Mouse (Mus musculus) neural tube, embryonic 15.5 days (tissue): ENCODE results near the gene Rhoq. TPM values are rescaled to one million over a fixed set of nuclear protein-coding genes. Genes with fewer than 3 reads are reported as not detected.

Source experiments
- ATAC-seq: fragments of 200-750 bp; cut with Nextera tagmentation; 2 replicates; pipeline ENCODE4 v1.8.0; 2017; ENCODE audit warnings: mild to moderate bottlenecking, moderate TSS enrichment, moderate library complexity; ENCODE audit not compliant: low FRiP score
- H3K27ac ChIP-seq: fragments of 300-500 bp; sonication (generic); replicated peaks from 2 replicates; pipeline ENCODE4 v1.5.1; 2015; ENCODE audit warnings: mild to moderate bottlenecking, inconsistent platforms
- H3K27me3 ChIP-seq: fragments of 300-500 bp; sonication (generic); replicated peaks from 2 replicates; pipeline ENCODE4 v1.6.1; 2015; ENCODE audit warnings: inconsistent platforms
- H3K36me3 ChIP-seq: fragments of 300-500 bp; sonication (generic); 2 replicates; pipeline ENCODE4 v1.6.1; 2015; ENCODE audit warnings: inconsistent platforms
- H3K4me1 ChIP-seq: fragments of 300-500 bp; sonication (generic); 2 replicates; pipeline ENCODE4 v1.6.1; 2015; ENCODE audit warnings: inconsistent platforms
- H3K4me2 ChIP-seq: fragments of 300-500 bp; sonication (generic); 2 replicates; pipeline ENCODE4 v1.6.1; 2015; ENCODE audit warnings: inconsistent platforms, mild to moderate bottlenecking, moderate library complexity
- H3K4me3 ChIP-seq: fragments of 300-500 bp; sonication (generic); replicated peaks from 2 replicates; pipeline ENCODE4 v1.5.1; 2015; ENCODE audit warnings: mild to moderate bottlenecking, inconsistent platforms
- H3K9ac ChIP-seq: fragments of 300-500 bp; sonication (generic); replicated peaks from 2 replicates; pipeline ENCODE4 v1.6.1; 2015; ENCODE audit warnings: mild to moderate bottlenecking, inconsistent platforms
- H3K9me3 ChIP-seq: fragments of 300-500 bp; sonication (generic); replicated peaks from 2 replicates; pipeline ENCODE4 v1.6.1; 2016; ENCODE audit warnings: inconsistent platforms
- WGBS: fragments of 180-500 bp; shearing (Covaris S2); methylation state at CpG from one replicate; pipeline ENCODE4 v1.1.7; 2015; ENCODE audit warnings: mixed read lengths; 5-methylcytosine and 5-hydroxymethylcytosine counted together
- polyA plus RNA-seq: library from polyadenylated mRNA; unstranded; fragments of >200 nt; fragmentation: Nextera tagmentation; extraction: Ambion mirVana; gene quantifications from 2 replicates; pipeline ENCODE4 v1.2.1, GENCODE M21; 2015

The Rhoq gene
- polyA plus RNA-seq, 1 experiment from 2014 or later = 7.8 TPM

- Histone ChIP-seq H3K4me2 (no peak overlapping the region), H3K9ac (no peak overlapping the region), H3K27ac (0 out of 2 replicates have a peak overlapping the region, but pooled peaks have one; percentile 33), H3K4me1 (no peaks in the 10 kb centered on the region), H3K36me3 (peaks cover 11% of the 10 kb centered on the region; the same call in 1 of the 2 replicates), H3K27me3 (no peaks in the 10 kb centered on the region), H3K4me3 (no peak overlapping the region), H3K9me3 (no peaks in the 10 kb centered on the region)
- 73% methylated on average over 13 of the region's 13 CpGs for WGBS
- ATAC-seq = no peak
Measured at GRCm38 (mm10) chr17:87011301-87012019, 48.6 kb downstream of the Rhoq start.

GRCm38 (mm10) chr17:87019692-87020091 lies 56.8 kb downstream of the Rhoq start:
- peaks cover 8% of the 10 kb centered on the region for H3K36me3 ChIP-seq
- ATAC-seq = no peak
- H3K4me1 ChIP-seq = peaks cover 12% of the 10 kb centered on the region
- no peaks in the 10 kb centered on the region for H3K27me3 ChIP-seq
- H3K4me3 ChIP-seq = no peak overlapping the region
- no peak overlapping the region for H3K4me2 ChIP-seq
- no peak overlapping the region for H3K9ac ChIP-seq
- no peak overlapping the region for H3K27ac ChIP-seq
- 96% methylated on average over 5 of the region's 5 CpGs for WGBS
- no peaks in the 10 kb centered on the region for H3K9me3 ChIP-seq

DNA sequence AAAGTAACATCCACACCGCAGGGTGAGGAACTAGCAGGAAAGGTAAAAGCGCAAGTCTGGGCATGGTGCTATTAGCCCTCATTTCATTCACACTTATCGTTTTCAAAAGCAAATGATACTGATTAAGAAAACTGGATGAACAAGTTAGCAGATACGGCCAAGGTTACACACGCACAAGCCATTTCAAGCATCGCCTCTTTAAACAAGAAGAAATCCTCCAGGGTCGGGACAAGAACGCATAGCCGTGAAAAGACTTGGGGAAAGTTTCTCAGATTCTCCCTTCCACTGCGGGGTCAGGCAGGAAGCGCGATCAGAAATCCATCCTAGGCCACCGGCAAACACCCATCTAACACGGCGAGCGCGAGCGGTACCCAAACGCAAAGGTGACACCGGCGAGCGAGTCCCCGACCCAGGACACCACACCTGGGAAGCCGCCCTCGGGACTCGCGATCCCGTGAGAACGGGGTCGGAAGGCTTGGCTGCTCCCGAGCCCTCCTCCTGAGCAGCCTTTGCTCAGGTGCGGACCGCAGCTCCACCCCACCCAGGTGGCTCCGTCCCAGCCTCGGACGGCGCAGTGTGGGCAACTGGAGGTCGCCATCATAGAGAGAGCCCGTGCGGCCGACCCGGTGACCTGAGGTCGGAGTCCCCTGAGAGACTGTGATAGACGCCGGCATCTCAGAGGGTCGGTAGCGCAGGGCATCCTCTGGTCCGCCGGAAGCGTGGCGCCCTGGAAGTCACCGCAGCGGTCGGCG lies 61.8 kb downstream of the Rhoq start:
- H3K9me3 ChIP-seq = no peaks in the 10 kb centered on the region
- ATAC-seq = no peak; the same call in none of the 2 replicates
- no peak overlapping the region for H3K27ac ChIP-seq
- peak overlapping the region; percentile 77 for H3K4me3 ChIP-seq
- peak overlapping the region; percentile 87 for H3K4me2 ChIP-seq
- WGBS = 1% methylated on average over 55 of the region's 55 CpGs
- no peaks in the 10 kb centered on the region for H3K27me3 ChIP-seq
- H3K4me1 ChIP-seq = peaks cover 24% of the 10 kb centered on the region
- H3K36me3 ChIP-seq = peaks cover 10% of the 10 kb centered on the region
- peak overlapping the region; percentile 72 for H3K9ac ChIP-seq

DNA sequence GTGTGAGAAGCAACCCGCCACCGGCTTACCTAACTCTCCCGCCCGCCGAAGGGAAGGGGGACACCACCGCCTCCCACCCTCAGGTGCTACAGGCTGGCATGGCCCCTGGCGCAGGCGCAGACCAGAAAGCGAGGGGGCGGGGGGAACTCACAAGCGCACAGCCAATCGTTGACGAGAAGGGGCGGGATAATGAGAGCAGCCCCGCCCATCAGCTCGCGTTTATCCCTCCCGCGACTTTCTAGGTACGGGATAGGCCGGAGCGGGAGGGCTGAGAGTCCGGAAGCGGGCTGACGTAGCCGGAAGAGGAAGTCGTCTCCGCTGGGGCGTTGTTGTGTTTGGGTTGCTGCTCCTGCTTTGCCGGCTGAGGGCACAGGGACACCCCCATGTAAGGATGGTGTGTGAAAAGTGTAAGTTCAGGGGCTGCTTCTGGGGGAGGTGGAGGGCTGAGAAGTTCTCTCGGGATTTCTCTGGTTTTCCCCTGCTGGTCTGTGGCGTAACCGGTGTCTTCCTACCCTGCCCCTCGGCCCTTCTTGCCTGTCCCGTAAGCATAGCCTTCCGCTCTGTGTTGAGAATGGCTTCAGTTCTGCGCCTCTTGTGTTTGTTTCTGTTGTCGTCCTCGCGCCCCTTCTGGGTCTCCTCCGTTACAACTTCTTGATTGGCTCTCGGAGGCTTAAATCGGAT lies 62.5 kb downstream of the Rhoq start, which contains the start of the genes Pigf and Cript:
Gene Pigf, minus strand, starts transcription at position 138 of the 681 bp plus-strand sequence.
Gene Cript, plus strand, starts transcription at position 282 of the 681 bp plus-strand sequence.
- peaks cover 24% of the 10 kb centered on the region for H3K4me1 ChIP-seq
- H3K36me3 ChIP-seq = peaks cover 9% of the 10 kb centered on the region
- under 1% methylated on average over 43 of the region's 43 CpGs for WGBS
- H3K9me3 ChIP-seq = no peaks in the 10 kb centered on the region
- H3K27me3 ChIP-seq = no peaks in the 10 kb centered on the region
- peak within 1 kb of the TSS; percentile 75 for H3K9ac ChIP-seq
- H3K27ac ChIP-seq = peak within 1 kb of the TSS; percentile 74
- peak within 1 kb of the TSS; percentile 87 for H3K4me2 ChIP-seq
- peak; percentile 99 for ATAC-seq
- H3K4me3 ChIP-seq = peak within 1 kb of the TSS; percentile 77

DNA sequence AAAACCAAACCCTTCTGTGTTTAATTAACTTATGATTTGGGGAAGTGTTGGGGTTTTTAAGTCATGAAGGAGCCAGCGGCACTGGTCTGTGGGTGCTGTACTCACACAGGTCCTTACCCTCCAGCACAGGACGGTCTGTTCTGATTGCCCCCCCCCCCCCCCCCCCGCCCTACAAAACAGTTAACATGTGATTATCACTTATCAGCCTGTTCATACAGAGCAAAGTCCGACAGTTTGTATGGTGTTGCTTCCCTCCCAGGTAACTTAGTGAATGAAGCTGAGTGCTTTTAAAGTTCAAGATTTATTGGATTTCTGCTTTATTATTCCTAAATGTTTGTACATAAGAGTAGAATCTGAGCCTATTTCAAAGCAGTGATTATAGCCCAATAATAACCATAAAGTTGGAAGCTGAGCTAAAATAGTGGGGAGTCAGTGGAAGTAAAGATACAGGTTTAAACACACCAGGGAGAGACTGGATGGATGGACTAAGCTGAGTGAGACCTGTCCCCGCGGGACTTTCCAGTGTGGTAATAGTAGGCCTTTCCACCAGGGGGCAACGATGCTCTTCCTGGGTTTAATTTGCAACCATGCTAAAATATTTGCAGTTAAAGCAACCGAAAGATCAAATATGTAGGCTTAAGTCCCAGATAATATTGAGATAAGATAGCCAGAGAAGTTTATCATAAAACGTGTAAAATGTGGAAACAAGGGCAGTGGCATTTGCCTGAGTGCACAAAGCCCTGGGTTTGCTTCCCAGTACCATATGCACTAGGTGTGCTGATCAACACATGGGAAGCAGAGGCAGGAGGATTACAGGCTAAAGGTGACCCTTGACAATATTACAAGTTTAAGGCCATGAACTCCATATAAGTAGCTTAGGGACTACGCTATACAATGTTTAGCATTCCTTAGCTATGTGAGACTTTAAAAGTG lies 73.5 kb downstream of the Rhoq start:
- Histone ChIP-seq H3K27ac (no peak overlapping the region), H3K4me1 (no peaks in the 10 kb centered on the region), H3K9me3 (no peaks in the 10 kb centered on the region), H3K4me3 (no peak overlapping the region), H3K36me3 (peaks cover 25% of the 10 kb centered on the region), H3K27me3 (no peaks in the 10 kb centered on the region), H3K4me2 (no peak overlapping the region), H3K9ac (no peak overlapping the region)
- ATAC-seq = no peak
- WGBS = 61% methylated on average over 8 of the region's 10 CpGs

DNA sequence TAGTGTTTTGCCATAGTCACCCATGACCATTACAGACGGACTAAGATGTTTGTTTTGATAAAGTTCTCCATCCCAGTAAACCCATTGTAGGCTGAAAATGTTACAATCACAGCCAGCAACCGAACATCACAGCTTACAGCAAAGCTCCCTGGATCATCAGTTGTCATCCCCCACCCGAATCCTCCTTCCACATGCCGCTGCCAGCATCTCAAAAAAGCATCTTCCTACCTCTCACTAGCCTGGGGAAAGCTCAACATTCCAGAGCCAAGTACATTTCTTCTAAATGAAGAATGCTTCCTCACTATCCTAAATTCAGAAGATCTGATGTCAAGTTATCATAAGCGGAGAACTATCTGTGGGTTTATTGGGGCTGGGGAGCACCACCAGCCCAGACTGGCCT lies 75.6 kb downstream of the Rhoq start:
- Histone ChIP-seq H3K4me2 (no peak overlapping the region), H3K36me3 (peaks cover 21% of the 10 kb centered on the region)
- 93% methylated on average over 5 of the region's 5 CpGs for WGBS

GRCm38 (mm10) chr17:87041739-87042138 lies 78.9 kb downstream of the Rhoq start:
- H3K4me2 ChIP-seq = no peak overlapping the region
- H3K9me3 ChIP-seq = no peaks in the 10 kb centered on the region
- H3K27me3 ChIP-seq = no peaks in the 10 kb centered on the region
- no peak overlapping the region for H3K9ac ChIP-seq
- H3K4me3 ChIP-seq = no peak overlapping the region
- H3K4me1 ChIP-seq = peaks cover 2% of the 10 kb centered on the region; the same call in 1 of the 2 replicates
- no peak overlapping the region for H3K27ac ChIP-seq
- no peak; the same call in 1 of the 2 replicates for ATAC-seq
- peaks cover 6% of the 10 kb centered on the region; the same call in 1 of the 2 replicates for H3K36me3 ChIP-seq
- 72% methylated on average over 19 of the region's 19 CpGs for WGBS

More for the DNA sequence above, 75.6 kb downstream of the Rhoq start:
- ATAC-seq = no peak
- Histone ChIP-seq H3K4me3 (no peak overlapping the region), H3K9ac (no peak overlapping the region), H3K4me1 (no peaks in the 10 kb centered on the region; the same call in 1 of the 2 replicates), H3K9me3 (no peaks in the 10 kb centered on the region), H3K27ac (no peak overlapping the region), H3K27me3 (no peaks in the 10 kb centered on the region)

DNA sequence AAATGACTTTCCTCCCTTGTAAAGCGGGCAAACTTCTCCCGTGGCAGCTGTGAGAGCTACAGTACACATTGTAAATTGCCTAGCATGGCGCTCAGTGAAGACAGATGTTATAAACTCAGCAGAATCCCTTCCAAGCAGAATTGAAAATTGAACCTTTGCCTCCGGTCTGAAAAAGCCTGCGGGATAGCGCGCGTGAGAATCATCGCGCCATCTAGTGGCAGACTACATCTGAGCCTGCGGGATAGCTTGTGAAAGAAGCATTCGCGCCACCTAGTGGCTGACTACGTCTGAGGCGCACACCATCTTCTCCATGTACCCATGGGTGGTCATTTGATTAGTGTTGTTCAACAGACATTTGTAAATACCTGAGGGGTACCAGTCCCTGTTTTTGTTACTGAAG lies 81.5 kb downstream of the Rhoq start:
- Histone ChIP-seq H3K4me2 (no peak overlapping the region), H3K4me3 (no peak overlapping the region), H3K9ac (no peak overlapping the region)

GRCm38 (mm10) chr17:87044796-87045195 lies 81.9 kb downstream of the Rhoq start:
- no peak for ATAC-seq
- H3K36me3 ChIP-seq = no peaks in the 10 kb centered on the region
- H3K4me1 ChIP-seq = peaks cover 6% of the 10 kb centered on the region; the same call in 1 of the 2 replicates
- no peaks in the 10 kb centered on the region for H3K9me3 ChIP-seq
- H3K27me3 ChIP-seq = no peaks in the 10 kb centered on the region
- WGBS = 82% methylated on average over 8 of the region's 8 CpGs
- no peak overlapping the region for H3K9ac ChIP-seq
- no peak overlapping the region for H3K27ac ChIP-seq
- H3K4me3 ChIP-seq = no peak overlapping the region
- H3K4me2 ChIP-seq = no peak overlapping the region

More for the DNA sequence above, 81.5 kb downstream of the Rhoq start:
- Histone ChIP-seq H3K36me3 (no peaks in the 10 kb centered on the region), H3K4me1 (peaks cover 2% of the 10 kb centered on the region; the same call in 1 of the 2 replicates), H3K27me3 (no peaks in the 10 kb centered on the region), H3K9me3 (no peaks in the 10 kb centered on the region), H3K27ac (no peak overlapping the region)
- peak; percentile 85 for ATAC-seq
- WGBS = under 1% methylated on average over 15 of the region's 15 CpGs
